Mouse (Mus musculus): ENCODE data around the gene Tut4.

Tut4 gene

GRCm38 (mm10) chr4:108503023-108503422 lies 43.8 kb downstream of the Tut4 start:
- in situ Hi-C loops (cut with MboI, MseI) = no loop called here

GRCm38 (mm10) chr4:108539701-108540100 lies 80.5 kb downstream of the Tut4 start:
- in situ Hi-C loops (cut with MboI, MseI) = no loop called here

- in situ Hi-C loops (cut with MboI, MseI) = loop anchor here (25.0 kb wide), 1 partner anchor 1178 kb away; no protein-coding TSS in a partner anchor
Measured at GRCm38 (mm10) chr4:108565026-108565425, 105.8 kb downstream of the Tut4 start.

GRCm38 (mm10) chr4:108572644-108573043 lies 113.4 kb downstream of the Tut4 start:
- in situ Hi-C loops (cut with MboI, MseI) = loop anchor here (25.0 kb wide), 1 partner anchor 1185 kb away; no protein-coding TSS in a partner anchor

GRCm38 (mm10) chr4:108578840-108579742 lies 119.9 kb downstream of the Tut4 start, which contains the start of the genes Prpf38a and Orc1:
Prpf38a (minus strand) TSS chr4:108579336.
Orc1 (plus strand) TSS chr4:108579423.
- in situ Hi-C loops (cut with MboI, MseI) = no loop called here

- in situ Hi-C loops (cut with MboI, MseI) = no loop called here
Measured at GRCm38 (mm10) chr4:108579743-108580411, 120.7 kb downstream of the Tut4 start.

- in situ Hi-C loops (cut with MboI, MseI) = no loop called here
Measured at GRCm38 (mm10) chr4:108593376-108593775, 134.2 kb downstream of the Tut4 start.

- in situ Hi-C loops (cut with MboI, MseI) = no loop called here
Measured at GRCm38 (mm10) chr4:108595785-108596184, 136.6 kb downstream of the Tut4 start.

GRCm38 (mm10) chr4:108598306-108598705 lies 139.1 kb downstream of the Tut4 start:
- in situ Hi-C loops (cut with MboI, MseI) = no loop called here

GRCm38 (mm10) chr4:108601870-108602269 lies 142.6 kb downstream of the Tut4 start:
- in situ Hi-C loops (cut with MboI, MseI) = no loop called here

GRCm38 (mm10) chr4:108608651-108609050 lies 149.4 kb downstream of the Tut4 start:
- in situ Hi-C loops (cut with MboI, MseI) = no loop called here
